Mouse (Mus musculus) E14TG2a.4 (cell line): ENCODE data around the gene Tacc2.

ENCODE experiments used
- CTCF ChIP-seq: conservative IDR thresholded peaks from 2 replicates; pipeline ENCODE4 v1.5.1; 2014; ENCODE audit warnings: low read length
- NANOG ChIP-seq: IDR thresholded peaks from 2 replicates; pipeline ENCODE4 v1.6.1; 2014; ENCODE audit warnings: borderline replicate concordance, low read length, mixed read lengths
- POU5F1 ChIP-seq: IDR thresholded peaks from 2 replicates; pipeline ENCODE4 v1.6.1; 2014; ENCODE audit warnings: low read length, borderline replicate concordance

- TF ChIP-seq CTCF (no peak; the same call in 1 of the 2 replicates), NANOG (no peak), POU5F1 (no peak)
Observed at GRCm38 (mm10) chr7:130535174-130535573, 42.1 kb upstream of the Tacc2 start.
